Mouse (Mus musculus): ENCODE data around the gene Stx18. TPM values are rescaled to one million over a fixed set of nuclear protein-coding genes. Genes with fewer than 3 reads are reported as not detected.

Gene Stx18
- polyA plus RNA-seq, 1 experiment from 2014 or later: 45.9 TPM

GRCm38 (mm10) chr5:38066606-38067005 lies 28.1 kb downstream of the Stx18 start:
- H3K9me3 ChIP-seq (replicated peaks; ENCODE audit: low read length): no peaks in the 10 kb centered on the region
- no peak for TF ChIP-seq CTCF (IDR thresholded peaks at IDR 0.05; ENCODE audit: low read depth)
- no peaks in the 10 kb centered on the region for H3K27me3 ChIP-seq (ENCODE audit: insufficient read depth, low read length)
- H3K27ac ChIP-seq: no peak overlapping the region
- H3K9ac ChIP-seq (ENCODE audit: low read depth, low read length): no peak overlapping the region
- H3K4me2 ChIP-seq (ENCODE audit: low read length): no peak overlapping the region
- H3K36me3 ChIP-seq (ENCODE audit: insufficient read depth, low read length): no peaks in the 10 kb centered on the region
- H3K4me3 ChIP-seq (replicated peaks; ENCODE audit: low read depth, low read length): no peak overlapping the region
- DNase-seq (ENCODE audit: low spot score) (no peak), ATAC-seq (replicated peaks; ENCODE audit: low FRiP score, low read depth) (no peak)
- no peaks in the 10 kb centered on the region for H3K4me1 ChIP-seq (replicated peaks; ENCODE audit: insufficient read depth, low read length)
- WGBS: 100% methylated on average over 1 of the region's 1 CpGs

GRCm38 (mm10) chr5:38076326-38076725 lies 37.8 kb downstream of the Stx18 start:
- no peak overlapping the region for H3K4me2 ChIP-seq (ENCODE audit: low read length)
- no peaks in the 10 kb centered on the region for H3K36me3 ChIP-seq (ENCODE audit: insufficient read depth, low read length)
- ATAC-seq (replicated peaks; ENCODE audit: low FRiP score, low read depth): no peak
- H3K4me3 ChIP-seq (replicated peaks; ENCODE audit: low read depth, low read length): no peak overlapping the region
- 52% methylated on average over 4 of the region's 4 CpGs for WGBS
- H3K9ac ChIP-seq (ENCODE audit: low read depth, low read length): no peak overlapping the region
- no peak for TF ChIP-seq CTCF (IDR thresholded peaks at IDR 0.05; ENCODE audit: low read depth)
- no peaks in the 10 kb centered on the region for H3K27me3 ChIP-seq (ENCODE audit: insufficient read depth, low read length)
- no peaks in the 10 kb centered on the region for H3K9me3 ChIP-seq (replicated peaks; ENCODE audit: low read length)
- no peaks in the 10 kb centered on the region for H3K4me1 ChIP-seq (replicated peaks; ENCODE audit: insufficient read depth, low read length)
- no peak overlapping the region for H3K27ac ChIP-seq
- DNase-seq (ENCODE audit: low spot score): no peak

GRCm38 (mm10) chr5:38078575-38078974 lies 40.0 kb downstream of the Stx18 start:
- no peak for DNase-seq (ENCODE audit: low spot score)
- 73% methylated on average over 3 of the region's 3 CpGs for WGBS
- H3K9me3 ChIP-seq (replicated peaks; ENCODE audit: low read length): no peaks in the 10 kb centered on the region
- no peaks in the 10 kb centered on the region for H3K27me3 ChIP-seq (ENCODE audit: insufficient read depth, low read length)
- H3K4me1 ChIP-seq (replicated peaks; ENCODE audit: insufficient read depth, low read length): 0 out of 2 replicates have a peak, but pooled peaks cover 5% of the 10 kb centered on the region
- no peak overlapping the region for H3K9ac ChIP-seq (ENCODE audit: low read depth, low read length)
- H3K4me3 ChIP-seq (replicated peaks; ENCODE audit: low read depth, low read length): no peak overlapping the region
- H3K27ac ChIP-seq: no peak overlapping the region
- ATAC-seq (replicated peaks; ENCODE audit: low FRiP score, low read depth): no peak
- no peak for TF ChIP-seq CTCF (IDR thresholded peaks at IDR 0.05; ENCODE audit: low read depth)
- H3K4me2 ChIP-seq (ENCODE audit: low read length): no peak overlapping the region
- H3K36me3 ChIP-seq (ENCODE audit: insufficient read depth, low read length): no peaks in the 10 kb centered on the region

GRCm38 (mm10) chr5:38080472-38080871 lies 41.9 kb downstream of the Stx18 start:
- H3K27me3 ChIP-seq (ENCODE audit: insufficient read depth, low read length): no peaks in the 10 kb centered on the region
- no peak overlapping the region for H3K4me3 ChIP-seq (replicated peaks; ENCODE audit: low read depth, low read length)
- 88% methylated on average over 1 of the region's 1 CpGs for WGBS
- no peak for DNase-seq (ENCODE audit: low spot score)
- H3K27ac ChIP-seq: no peak overlapping the region
- no peaks in the 10 kb centered on the region for H3K9me3 ChIP-seq (replicated peaks; ENCODE audit: low read length)
- no peaks in the 10 kb centered on the region for H3K36me3 ChIP-seq (ENCODE audit: insufficient read depth, low read length)
- ATAC-seq (replicated peaks; ENCODE audit: low FRiP score, low read depth): no peak
- no peak overlapping the region for H3K9ac ChIP-seq (ENCODE audit: low read depth, low read length)
- H3K4me1 ChIP-seq (replicated peaks; ENCODE audit: insufficient read depth, low read length): 0 out of 2 replicates have a peak, but pooled peaks cover 5% of the 10 kb centered on the region
- TF ChIP-seq CTCF (IDR thresholded peaks at IDR 0.05; ENCODE audit: low read depth): no peak
- no peak overlapping the region for H3K4me2 ChIP-seq (ENCODE audit: low read length)

GRCm38 (mm10) chr5:38082589-38082988 lies 44.0 kb downstream of the Stx18 start:
- Histone ChIP-seq H3K27ac (0 out of 2 replicates have a peak overlapping the region, but pooled peaks have one; percentile 31), H3K9ac (ENCODE audit: low read depth, low read length) (no peak overlapping the region), H3K36me3 (ENCODE audit: insufficient read depth, low read length) (no peaks in the 10 kb centered on the region), H3K27me3 (ENCODE audit: insufficient read depth, low read length) (no peaks in the 10 kb centered on the region), H3K9me3 (replicated peaks; ENCODE audit: low read length) (no peaks in the 10 kb centered on the region), H3K4me3 (replicated peaks; ENCODE audit: low read depth, low read length) (no peak overlapping the region), H3K4me2 (ENCODE audit: low read length) (peak overlapping the region; percentile 11; the same call in 1 of the 2 replicates), H3K4me1 (replicated peaks; ENCODE audit: insufficient read depth, low read length) (0 out of 2 replicates have a peak, but pooled peaks cover 5% of the 10 kb centered on the region)
- 45% methylated on average over 3 of the region's 3 CpGs for WGBS
- no peak for TF ChIP-seq CTCF (IDR thresholded peaks at IDR 0.05; ENCODE audit: low read depth)
- ATAC-seq (replicated peaks; ENCODE audit: low FRiP score, low read depth) (no peak), DNase-seq (ENCODE audit: low spot score) (no peak)

- 73% methylated on average over 5 of the region's 5 CpGs for WGBS
- no peaks in the 10 kb centered on the region for H3K36me3 ChIP-seq (ENCODE audit: insufficient read depth, low read length)
- DNase-seq (ENCODE audit: low spot score): no peak
Observed at GRCm38 (mm10) chr5:38083362-38083761, 44.8 kb downstream of the Stx18 start.

GRCm38 (mm10) chr5:38084616-38085015 lies 46.1 kb downstream of the Stx18 start:
- H3K4me3 ChIP-seq (replicated peaks; ENCODE audit: low read depth, low read length): no peak overlapping the region
- H3K9ac ChIP-seq (ENCODE audit: low read depth, low read length): no peak overlapping the region
- H3K27ac ChIP-seq: no peak overlapping the region
- 0 out of 2 replicates have a peak, but pooled peaks cover 5% of the 10 kb centered on the region for H3K4me1 ChIP-seq (replicated peaks; ENCODE audit: insufficient read depth, low read length)
- H3K4me2 ChIP-seq (ENCODE audit: low read length): no peak overlapping the region
- no peaks in the 10 kb centered on the region for H3K27me3 ChIP-seq (ENCODE audit: insufficient read depth, low read length)
- 49% methylated on average over 8 of the region's 8 CpGs for WGBS
- ATAC-seq (replicated peaks; ENCODE audit: low FRiP score, low read depth) (no peak), DNase-seq (ENCODE audit: low spot score) (no peak)
- H3K9me3 ChIP-seq (replicated peaks; ENCODE audit: low read length): no peaks in the 10 kb centered on the region
- TF ChIP-seq CTCF (IDR thresholded peaks at IDR 0.05; ENCODE audit: low read depth): no peak
- no peaks in the 10 kb centered on the region for H3K36me3 ChIP-seq (ENCODE audit: insufficient read depth, low read length)

More at GRCm38 (mm10) chr5:38083362-38083761, 44.8 kb downstream of the Stx18 start:
- Histone ChIP-seq H3K4me1 (replicated peaks; ENCODE audit: insufficient read depth, low read length) (0 out of 2 replicates have a peak, but pooled peaks cover 5% of the 10 kb centered on the region), H3K27ac (no peak overlapping the region), H3K4me3 (replicated peaks; ENCODE audit: low read depth, low read length) (no peak overlapping the region), H3K9ac (ENCODE audit: low read depth, low read length) (no peak overlapping the region), H3K4me2 (ENCODE audit: low read length) (no peak overlapping the region), H3K9me3 (replicated peaks; ENCODE audit: low read length) (no peaks in the 10 kb centered on the region), H3K27me3 (ENCODE audit: insufficient read depth, low read length) (no peaks in the 10 kb centered on the region)
- no peak for ATAC-seq (replicated peaks; ENCODE audit: low FRiP score, low read depth)
- no peak for TF ChIP-seq CTCF (IDR thresholded peaks at IDR 0.05; ENCODE audit: low read depth)
